Mouse (Mus musculus) layer of hippocampus, postnatal 10 days (tissue): ENCODE data around the gene Fbxo8. TPM values are rescaled to one million over a fixed set of nuclear protein-coding genes. Genes with fewer than 3 reads are reported as not detected.

Experiments
- DNase-seq, 2 experiments: peaks; one replicate each; pipeline ENCODE4 v3.0.0; 2021; ENCODE audit warnings: low spot score in 2 of 2
- microRNA-seq, 2 experiments: library from miRNA; unstranded; fragments of <30 nt; microRNA quantifications; one replicate each; pipeline ENCODE4 v1.2.0; 2021
- total RNA-seq, 2 experiments: library from RNA; stranded (reverse); gene quantifications; 2 replicates each; pipeline ENCODE4 v1.2.3; 2021

The Fbxo8 gene
- total RNA-seq, 2 experiments from 2014 or later, result 26.6 to 31.9 TPM

GRCm38 (mm10) chr8:56606481-56606880, 55.6 kb downstream of the Fbxo8 start:
- no peak for DNase-seq

DNA sequence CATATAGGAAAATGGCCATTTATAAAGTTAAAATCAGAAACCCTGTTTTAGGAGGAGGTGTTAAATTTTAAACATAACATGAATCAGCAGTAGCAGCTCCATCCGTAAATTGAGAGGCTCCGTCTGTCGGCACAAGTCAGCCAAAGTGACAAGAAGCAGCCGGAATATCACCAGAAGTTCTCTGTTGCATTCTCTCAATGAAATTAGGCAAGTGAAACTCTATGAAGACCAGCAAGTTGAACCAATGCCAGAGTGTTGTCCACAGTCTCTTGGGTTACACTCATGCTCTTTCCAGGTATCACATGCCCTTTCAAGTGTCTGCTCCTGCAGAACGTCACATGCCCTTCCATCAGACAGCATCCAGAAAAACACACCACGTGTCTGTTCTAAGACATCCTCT, 60.8 kb downstream of the Fbxo8 start:
- no peak for DNase-seq

DNA sequence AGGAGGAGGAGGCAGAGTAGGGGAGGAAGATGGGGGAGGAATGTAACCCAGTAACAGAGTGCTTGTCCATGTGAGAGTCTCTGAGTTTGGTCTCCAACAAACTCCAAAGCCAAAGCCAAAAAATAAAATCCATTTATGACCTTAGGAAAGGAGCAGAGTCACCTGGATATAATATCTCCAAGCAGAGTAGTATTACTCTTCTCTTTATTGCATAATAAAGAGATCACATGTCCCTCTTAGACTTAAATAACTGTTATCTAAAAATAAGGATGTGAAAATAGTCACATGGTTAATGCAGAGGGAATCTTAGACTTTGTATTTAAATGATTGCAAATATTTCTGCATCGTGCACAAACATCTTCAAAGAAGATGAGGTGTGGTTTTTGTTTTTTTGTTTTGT, 63.3 kb downstream of the Fbxo8 start:
- no peak for DNase-seq

GRCm38 (mm10) chr8:56615005-56615404, 64.1 kb downstream of the Fbxo8 start:
- DNase-seq, result peak; percentile 71 to 80

DNA sequence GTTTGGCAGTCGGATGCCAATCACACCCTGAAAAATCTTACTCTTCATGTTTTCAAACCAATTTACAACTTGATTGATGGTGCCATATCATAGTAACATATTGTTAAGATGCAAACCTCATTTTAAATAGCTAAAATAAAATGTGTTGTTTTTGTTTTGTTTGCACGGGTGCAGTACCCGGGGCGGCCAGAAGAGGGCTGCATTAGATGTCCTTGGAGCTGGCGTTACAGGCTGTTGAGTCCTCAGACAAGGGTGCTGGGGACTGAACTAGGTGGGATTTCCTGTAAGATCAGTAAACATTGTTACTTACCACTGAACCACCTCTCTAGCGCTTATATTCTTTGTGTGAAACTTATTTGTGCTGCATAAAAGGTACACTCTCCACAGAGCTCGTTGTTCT, 65.4 kb downstream of the Fbxo8 start:
- DNase-seq, result peak; percentile 30 to 44

- DNase-seq, result no peak
Observed at GRCm38 (mm10) chr8:56617271-56617670, 66.4 kb downstream of the Fbxo8 start.

DNA sequence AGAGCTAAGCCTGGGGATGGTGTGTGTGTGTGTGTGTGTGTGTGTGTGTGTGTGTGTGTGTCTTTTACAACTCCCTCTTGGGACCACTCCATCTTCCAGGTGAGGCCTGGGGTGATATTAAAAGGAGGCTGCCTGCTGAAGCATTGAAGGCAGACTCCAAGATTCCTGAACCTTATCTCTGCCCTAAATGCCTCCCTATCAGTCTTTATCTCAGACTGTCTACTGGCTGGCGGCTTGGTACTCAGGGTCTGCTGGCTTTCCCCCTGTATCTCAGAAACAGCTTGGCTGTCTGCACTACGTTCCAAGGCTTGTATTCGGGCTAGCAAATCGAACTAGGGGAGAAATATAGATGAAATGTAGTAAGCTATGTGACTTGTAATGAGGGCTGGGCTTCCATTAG, 68.2 kb downstream of the Fbxo8 start:
- DNase-seq, result no peak

- no peak for DNase-seq
Observed at GRCm38 (mm10) chr8:56619571-56619970, 68.7 kb downstream of the Fbxo8 start.

- no peak for DNase-seq
Observed at GRCm38 (mm10) chr8:56620691-56621090, 69.8 kb downstream of the Fbxo8 start.

GRCm38 (mm10) chr8:56621093-56621492, 70.2 kb downstream of the Fbxo8 start:
- no peak for DNase-seq

DNA sequence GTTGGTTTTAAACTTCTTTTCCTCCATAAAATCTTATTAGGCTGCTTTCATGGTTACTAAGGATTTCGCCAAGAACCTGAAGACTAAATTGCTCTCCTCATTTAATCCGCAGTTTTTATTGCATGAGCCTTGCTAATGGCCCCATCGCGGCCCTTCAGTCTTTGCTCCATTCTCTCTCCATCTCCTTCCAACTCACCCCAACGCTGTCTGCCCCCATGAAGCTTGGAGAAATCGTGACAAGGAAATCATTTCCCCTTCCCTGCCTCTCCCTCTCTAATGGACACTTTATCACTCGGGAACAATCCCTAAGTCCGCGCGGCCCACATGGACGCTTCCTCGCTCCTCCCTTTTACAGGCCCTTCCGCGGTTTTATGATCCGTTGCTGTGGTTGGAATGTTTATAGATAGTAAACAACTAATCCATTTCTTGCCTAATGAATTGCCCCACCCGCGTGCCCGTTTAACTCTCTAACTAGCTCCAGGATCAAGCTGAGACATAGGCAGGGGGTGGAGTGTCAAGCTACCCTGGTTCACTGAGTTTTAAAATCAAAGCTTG, 71.7 kb downstream of the Fbxo8 start:
- no peak for DNase-seq

GRCm38 (mm10) chr8:56623346-56623745, 72.5 kb downstream of the Fbxo8 start:
- no peak for DNase-seq

DNA sequence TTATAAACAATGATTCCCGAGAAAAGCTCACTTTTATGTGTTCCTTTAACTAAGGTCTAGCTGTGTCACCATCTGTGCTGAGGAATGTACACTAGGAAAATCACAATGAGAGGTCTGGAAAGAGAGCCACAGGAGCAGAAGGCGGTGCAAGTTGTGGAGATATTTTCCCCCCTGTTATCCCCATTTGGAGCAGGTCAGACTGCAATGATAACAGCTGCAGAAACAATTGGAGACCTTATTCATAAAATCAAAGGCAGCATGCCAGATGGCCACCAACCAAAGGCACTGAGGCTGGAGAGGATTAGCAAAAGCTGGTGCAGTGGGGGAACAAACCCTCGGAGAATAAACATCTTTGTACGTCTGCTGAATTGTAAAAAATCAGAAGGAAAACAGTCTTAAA, 78.3 kb downstream of the Fbxo8 start:
- DNase-seq, result peak; percentile 49 to 50

DNA sequence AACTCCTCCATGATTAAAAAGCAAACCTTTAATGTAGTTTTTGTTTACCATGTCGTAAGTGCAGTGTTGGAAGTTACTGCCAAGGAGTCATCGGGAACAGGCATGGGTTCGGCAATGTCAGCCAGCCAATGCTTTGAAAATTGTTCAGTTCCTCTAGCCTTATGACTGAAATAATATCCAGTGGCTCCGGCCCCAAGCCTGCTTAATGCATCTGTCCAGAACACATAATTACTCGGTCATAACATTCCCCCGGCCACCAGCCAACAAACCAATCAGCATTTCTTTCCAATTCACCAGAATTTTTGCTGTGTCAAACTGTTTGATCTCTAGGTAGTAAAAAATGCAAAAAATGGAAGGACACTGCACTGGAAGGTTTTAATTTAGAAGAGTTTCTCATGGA, 88.4 kb downstream of the Fbxo8 start:
- DNase-seq, result no peak

Small RNA genes within 50 kb of the gene (microRNA-seq; reads per million reads assigned to microRNA genes)
- gene Gm25992, result 0 reads per million in 2 experiments

Other genes starting within 250 kb of the Fbxo8 start
- gene Cep44, start within 50 bp of the Fbxo8 start, total RNA-seq, result 10 to 100 TPM; 23.8 to 25.8 TPM